Mouse (Mus musculus) layer of hippocampus, adult 18-20 months (tissue): ENCODE measurements around the gene Bex6. TPM values are rescaled to one million over a fixed set of nuclear protein-coding genes. Genes with fewer than 3 reads are reported as not detected.

Source experiments
- DNase-seq, 2 experiments: peaks; one replicate each; pipeline ENCODE4 v3.0.0; 2022; ENCODE audit warnings: low spot score in 2 of 2
- long read RNA-seq: library from polyadenylated mRNA; stranded (forward); transcript quantifications from one replicate; pipeline ENCODE4 v2.0.0, GENCODE M21; 2021
- total RNA-seq, 2 experiments: library from RNA; stranded (reverse); gene quantifications; 2 replicates each; pipeline ENCODE4 v1.2.3; 2021

Gene Bex6
- total RNA-seq: not detected
- long read RNA-seq: 0 reads

DNA sequence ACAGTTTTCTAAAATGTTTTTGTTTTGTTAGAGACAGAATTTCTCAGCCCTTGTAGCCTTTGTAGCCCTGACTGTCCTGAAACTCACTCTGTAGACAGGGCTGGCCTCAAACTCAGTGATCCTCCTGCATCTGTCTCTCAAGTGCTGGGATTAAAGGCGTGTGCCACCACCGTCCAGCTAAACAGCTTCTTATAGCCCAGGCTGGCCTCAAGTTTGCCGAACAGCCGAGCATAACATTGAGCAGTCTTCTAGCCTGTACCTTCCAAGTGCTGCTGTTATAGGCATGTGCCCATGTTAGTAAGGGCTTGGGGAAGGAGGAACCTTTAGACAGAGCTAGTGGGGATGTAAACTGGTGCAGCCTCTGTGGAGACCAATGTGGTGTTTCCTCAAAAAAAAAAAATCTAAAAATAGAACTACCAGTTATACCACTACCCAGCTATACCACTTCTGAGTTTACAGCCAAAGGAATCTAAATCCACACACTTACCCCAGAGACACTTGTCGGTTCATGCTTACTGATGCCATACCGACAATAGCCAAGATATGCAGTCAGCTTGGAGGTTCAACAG lies at the start of gene Bex6:
Gene Bex6, plus strand, starts transcription at position 491 of the 569 bp plus-strand sequence.
- no peak for DNase-seq

DNA sequence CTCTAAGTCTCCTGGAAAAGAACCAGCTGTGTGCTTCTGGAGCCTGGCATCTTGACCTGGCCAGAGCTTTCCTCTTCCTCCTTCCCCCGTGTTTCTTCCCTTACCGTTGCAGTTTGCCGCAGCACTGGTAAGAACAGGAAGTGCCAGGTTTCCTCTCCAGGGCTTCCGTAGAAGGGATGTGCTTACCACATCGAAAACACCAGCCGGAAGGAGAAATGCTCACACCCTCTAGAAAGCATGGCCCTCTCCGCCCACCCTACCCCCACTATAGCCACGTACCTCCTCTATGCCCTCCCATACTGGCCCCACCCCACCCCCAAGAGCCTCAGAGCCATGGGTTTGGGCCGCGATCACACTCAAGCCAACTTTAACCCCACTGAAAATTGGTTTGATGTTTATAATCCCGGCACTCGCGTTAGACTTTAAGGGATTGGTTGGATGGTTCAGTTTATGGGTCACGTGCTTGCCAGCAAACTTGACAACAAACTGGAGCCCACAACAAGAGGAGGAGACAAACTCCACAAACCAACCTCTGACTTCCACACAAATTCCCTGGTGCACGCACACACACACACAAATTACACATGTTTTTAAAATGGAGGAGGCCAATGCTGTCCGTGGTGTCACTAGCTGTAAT lies 49.3 kb upstream of the Bex6 start:
- no peak for DNase-seq

DNA sequence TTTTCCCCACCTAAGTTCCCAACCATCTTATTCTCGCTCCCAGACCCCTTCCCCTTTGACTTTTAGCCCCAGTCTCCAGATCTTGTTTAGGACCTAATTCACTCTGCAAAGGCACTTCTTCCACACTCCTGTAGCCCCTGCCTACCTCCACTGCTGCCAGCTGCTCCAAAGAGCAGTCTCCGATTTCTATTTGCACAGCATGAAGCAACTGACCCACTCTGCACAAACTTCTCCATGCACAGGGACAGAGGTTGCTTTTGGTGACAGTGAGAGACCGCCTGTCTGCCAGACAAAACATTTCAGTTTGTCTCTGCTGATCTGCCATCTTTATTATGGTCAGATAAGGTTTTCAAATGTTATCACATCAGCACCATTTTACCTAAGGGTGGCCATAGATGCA lies 46.5 kb upstream of the Bex6 start:
- no peak for DNase-seq

DNA sequence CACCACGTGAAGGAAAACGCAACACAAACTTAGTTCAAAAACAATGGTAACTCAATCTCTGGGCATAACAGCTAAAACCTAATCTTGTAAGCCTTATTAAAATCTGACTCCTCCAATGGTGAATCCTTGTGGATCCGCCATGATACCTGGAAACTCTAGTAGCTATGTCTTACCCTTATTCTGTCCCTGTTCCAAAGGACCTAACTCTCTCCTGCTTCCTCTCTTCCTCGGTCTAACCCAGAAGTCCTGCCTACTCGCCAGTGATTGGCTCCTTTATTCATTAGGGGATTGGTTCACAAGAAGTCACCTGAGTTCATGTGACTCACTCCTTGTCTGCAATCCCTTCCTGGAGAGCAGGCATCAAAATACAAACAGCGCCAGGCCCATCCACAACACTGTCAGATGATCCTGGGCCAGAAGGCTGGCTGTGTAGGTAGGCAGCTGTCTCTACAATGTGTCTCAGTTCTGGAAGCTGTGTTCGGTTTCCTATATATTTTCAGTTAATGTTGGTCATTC lies 43.7 kb upstream of the Bex6 start:
- no peak for DNase-seq

DNA sequence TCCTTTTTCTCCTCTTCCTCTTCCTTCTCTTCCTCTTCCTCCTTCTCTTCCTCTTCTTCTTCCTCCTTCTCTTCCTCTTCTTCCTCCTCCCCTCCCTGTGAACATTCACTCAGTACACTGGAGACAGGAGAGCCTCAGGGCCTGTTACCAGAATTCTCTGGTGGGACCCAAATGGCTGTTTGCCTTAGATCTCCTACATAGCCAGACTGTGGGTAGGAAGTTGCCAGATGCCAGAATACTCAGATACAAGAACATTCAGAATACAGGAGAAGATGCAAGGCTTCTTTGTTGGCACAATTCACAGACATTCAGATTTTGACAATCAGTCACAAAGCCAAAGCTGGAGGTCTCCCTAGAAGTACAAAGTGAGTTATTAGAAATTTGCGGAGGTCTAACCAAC lies 40.7 kb upstream of the Bex6 start:
- peak; percentile 68 to 85 for DNase-seq

DNA sequence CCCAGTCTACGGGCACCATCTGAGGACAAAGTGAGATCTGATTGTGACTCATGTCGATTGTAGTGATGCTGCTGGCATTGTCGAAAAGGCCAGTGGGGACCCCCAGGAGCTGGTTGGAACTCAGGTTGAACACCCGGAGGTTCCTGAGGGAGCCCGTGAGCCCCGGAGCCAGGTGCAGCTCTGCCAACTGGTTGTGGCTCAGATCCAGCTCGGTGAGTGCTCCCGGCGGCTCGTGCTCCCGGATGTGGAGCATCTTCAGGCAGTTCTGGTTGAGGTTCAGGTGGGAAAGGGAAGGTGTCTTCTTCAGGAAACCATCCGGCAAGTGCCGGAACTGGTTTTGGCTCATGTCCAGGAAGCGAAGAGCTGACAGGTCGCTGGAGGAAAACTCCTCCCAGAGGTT lies 35.9 kb upstream of the Bex6 start:
- DNase-seq: no peak

DNA sequence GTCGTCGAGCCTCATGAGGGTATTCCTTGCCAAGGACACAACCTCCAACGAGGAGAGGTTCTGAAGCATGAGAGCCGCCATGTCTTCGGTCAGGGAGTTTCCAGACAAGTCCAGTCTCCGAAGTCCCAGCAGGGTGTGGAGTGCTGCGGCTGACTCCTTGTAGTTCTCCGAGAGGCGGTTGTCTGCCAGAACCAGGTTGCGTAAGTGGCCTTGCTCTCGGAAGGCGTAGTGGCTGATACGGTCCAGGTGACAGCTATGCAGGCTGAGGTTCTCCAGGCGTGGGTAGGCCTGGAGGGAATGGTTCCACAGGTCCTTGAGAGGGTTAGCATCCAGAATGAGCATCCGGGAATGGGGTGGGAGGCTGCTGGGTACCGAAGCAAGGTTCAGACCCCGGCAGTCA lies 35.0 kb upstream of the Bex6 start:
- DNase-seq: no peak

DNA sequence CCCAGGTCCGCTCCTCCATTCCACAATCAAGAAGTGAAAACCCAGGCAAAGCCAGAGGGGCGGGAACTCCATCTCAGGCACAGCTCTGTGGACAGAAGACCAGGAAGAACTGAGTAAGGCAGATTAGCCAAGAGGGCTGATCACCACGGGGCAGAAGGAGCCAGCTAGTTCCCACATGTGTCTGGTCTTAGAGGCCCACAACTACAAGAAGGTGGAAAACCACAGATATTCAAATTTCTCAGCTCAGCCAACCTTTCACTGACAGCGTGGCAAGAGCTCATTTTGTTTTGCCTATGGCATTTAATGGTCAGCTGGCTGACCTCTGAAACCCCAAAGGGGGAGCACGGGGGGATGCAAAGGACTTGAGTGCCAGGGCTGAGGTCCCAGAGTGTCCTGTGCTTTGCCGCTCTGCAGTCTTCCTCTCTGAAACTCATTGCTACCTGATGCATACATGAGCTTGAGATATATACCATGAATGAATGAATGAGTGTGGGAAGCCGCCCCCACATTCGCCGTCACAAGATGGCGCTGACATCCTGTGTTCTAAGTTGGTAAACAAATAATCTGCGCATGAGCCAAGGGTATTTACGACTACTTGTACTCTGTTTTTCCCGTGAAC lies 31.9 kb upstream of the Bex6 start:
- no peak for DNase-seq

DNA sequence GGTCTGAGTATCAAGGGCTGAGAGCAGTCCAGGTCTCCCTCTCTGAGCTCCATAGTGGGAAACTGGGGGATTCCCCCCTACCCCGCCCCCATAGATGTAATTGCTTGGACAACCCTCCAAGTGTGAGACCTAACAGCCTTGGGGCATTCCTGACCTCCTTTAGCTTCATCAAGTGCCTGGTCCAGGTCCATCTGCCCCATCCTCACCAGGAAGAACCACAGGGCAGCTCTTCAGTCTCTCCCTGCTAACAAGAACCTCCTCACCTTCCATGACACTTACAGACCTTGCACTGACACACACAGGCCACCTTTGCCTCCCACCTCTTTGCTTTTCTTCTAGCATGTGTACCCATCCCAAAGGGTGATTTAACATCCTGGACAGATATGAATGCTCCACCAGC lies 25.6 kb upstream of the Bex6 start:
- no peak for DNase-seq

DNA sequence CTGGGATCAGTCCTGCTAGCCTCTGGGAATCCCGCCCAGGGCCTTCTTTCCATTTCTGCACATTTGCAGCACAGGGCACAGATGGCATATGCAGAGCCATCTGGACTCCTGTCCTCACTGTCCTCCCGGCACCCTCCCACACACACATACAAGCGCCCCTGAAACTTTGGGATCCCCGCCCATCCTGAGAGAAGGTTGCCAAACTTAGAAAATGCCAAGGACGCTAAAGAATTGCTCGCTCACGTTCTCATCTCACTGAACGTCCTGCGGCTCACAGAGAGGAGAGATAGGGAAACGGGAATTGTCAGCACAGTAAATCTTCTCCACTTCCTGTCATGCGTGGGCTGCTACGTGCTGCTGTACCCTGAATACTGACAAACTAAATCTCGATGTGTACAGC lies 25.2 kb upstream of the Bex6 start:
- peak; percentile 81 to 90 for DNase-seq

DNA sequence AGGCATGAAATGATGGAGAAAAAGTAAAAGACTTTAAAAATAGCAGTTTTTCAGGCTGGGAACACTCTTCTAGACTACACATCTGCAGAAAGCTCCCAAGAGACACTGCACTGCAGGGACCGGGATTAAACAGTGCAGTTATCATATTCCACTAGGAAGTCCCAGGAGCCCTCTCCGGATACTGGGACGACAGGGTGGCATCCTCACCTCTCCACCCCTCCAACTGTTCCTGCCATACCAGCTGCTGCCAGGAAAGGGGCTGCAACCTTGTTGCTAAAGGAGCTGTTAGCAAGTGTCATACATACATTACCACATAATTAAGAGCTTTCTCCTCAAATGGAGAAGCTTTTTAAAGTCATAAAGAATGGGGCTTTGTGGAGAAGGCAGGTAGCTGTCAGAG lies 22.9 kb upstream of the Bex6 start:
- no peak for DNase-seq

DNA sequence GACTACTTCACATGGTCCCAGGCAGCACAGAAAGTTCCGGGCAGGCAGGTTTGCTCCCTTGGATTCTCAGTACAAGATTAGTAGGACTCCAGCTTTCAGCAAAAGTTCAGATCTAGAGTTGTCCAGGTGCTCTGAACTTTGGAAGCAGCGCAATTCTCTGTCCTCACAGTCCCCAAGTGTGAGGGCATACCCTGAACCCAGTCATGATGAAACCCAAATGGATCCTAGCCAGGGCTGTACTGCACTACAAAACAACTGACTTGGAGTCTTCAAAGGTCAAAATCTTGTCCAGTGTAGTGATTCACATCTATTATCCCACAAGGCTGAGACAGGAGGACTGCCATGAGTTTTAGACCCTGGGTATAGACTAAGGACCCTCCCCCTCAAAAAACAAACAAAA lies 22.3 kb upstream of the Bex6 start:
- no peak for DNase-seq

DNA sequence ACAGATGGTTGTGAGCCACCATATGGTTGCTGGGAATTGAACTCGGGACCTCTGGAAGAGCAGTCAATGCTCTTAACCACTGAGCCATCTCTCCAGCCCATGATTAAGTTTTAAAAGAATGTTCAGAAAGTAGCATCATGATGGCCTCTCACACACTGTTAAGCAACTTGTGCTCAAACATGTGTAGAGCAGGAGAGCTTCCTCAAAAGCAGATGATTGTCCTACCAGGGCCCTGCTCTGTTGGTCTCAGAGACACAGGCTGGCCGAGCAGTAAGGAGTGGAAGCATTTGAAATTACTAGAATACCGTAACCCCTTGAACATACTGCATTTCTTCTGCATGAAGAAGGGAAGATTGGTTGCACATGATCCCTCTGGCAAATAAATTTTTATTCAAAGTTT lies 20.7 kb upstream of the Bex6 start:
- DNase-seq: no peak

DNA sequence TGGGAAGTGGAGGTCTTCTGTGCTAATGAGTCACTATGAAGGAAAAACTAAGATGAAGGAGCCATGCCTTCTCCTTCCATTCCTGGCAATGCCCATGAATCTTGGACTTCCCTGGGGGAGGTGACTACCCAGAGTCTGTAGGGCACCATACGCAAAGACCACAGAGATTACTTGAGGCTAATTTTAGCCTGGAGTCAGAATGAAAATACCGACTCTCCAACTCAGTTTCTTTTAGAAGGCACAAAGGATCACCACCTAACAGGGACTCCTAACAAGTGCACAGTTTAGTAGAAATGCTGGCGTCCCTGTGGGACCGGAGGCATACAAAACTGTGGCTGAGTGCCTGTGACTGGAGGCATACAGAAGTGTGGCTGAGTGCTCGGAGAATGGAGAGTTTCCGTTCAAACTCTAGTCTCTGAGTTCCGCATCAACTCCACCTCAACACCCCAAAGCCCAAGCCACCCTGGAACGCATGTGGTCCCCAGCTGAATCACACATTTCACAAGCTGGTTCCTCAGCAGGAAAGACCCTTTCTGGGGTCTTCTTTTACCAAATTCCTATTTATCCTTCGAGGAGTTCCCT lies 18.8 kb upstream of the Bex6 start:
- DNase-seq: no peak

DNA sequence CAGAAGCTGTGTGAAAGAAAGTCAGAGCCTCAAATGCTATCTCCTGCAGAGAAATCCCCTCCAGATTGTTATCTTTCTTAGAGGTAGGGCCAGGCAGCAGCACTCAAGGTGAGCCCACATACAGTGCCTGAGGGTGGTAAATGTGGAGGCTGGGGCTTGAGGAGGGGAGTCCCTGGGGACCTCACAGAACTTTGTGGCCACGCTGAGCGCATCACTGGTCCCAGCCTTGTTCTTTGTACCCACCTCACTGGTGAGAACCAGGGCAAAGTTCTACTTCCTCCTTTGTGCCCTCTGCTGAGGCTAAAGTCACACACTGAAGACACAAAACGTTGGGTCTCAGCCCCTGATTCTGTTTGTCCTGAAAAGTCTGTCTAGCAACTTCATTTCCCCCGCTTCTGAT lies 16.2 kb upstream of the Bex6 start:
- DNase-seq: no peak

DNA sequence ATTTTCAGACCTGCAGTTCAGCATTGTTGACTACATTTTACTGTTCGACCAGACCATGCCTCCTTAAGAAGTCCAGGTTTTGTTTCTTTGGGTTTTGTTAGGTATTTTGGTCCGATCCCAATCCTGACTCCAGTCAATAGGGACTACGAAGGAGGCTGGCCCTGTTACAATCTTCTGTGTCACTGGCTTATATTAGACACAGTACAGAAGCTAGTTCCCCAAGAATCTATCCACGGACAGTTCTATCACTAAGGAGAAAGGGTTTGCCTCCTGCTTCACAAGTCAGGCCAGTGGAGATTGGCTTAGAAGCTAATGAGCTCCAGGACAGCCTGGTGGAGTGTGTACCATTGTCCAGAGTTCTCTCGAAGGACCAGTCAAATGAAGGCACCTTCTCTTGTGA lies 15.7 kb upstream of the Bex6 start:
- DNase-seq: no peak

DNA sequence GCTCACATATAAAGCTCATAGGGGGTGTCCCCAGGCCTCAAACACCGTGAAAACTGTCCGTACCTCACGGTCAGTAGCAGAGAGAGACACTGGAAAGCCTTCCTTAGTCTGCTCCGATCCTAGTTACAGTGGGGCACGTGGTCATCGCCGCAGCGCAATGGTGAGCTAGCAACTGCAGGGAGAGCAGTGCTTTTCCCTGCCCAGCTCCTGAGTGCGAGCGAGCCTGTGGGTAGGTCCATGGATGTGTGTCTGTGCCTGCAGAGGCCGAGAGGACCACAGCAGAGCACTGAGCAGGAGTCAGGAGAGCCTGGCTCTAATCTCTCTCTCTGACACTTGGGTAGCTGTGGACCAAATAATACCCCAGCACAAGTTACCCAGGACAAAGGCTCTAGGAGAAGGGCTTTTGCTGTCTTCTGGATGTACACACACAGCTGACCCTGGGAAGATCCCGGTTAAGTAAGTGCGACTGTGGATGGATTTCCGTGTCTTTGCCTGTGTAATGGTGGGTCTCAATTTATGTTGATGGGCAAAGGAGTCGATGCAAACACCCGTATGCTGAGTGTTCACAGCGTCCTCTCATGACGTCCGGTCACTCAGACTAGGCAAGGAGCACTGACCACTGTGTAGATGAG lies 15.1 kb upstream of the Bex6 start:
- no peak for DNase-seq

DNA sequence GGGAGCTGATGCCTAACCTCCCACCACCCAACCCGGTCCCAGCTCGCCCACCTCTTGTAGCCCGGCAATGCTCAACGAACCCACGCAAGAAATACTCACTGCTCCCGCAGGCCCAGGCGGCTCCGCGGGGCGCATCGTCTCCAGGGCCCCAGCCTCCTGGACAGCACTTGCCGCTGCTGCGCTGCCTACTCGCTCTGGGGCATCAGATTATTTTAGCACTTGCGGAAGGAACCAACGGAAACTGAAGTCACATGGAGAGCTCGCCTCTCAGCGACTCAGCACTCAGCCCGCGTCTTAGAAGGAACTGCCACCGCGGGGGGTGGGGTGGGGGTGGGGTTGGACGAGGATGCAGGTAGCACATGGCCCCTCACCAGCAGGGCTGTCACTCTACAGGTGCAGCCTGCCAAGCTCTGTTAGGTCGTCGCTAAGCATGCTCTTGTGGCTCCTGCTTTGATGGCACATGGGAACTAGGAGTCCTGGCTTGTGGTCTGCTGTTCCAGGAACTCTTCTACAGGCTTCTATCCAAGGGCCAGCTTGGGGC lies 14.3 kb upstream of the Bex6 start, which contains the start of gene Nrros:
Gene Nrros, minus strand, starts transcription at position 314 of the 541 bp plus-strand sequence.
- DNase-seq: peak; percentile 39 to 64

DNA sequence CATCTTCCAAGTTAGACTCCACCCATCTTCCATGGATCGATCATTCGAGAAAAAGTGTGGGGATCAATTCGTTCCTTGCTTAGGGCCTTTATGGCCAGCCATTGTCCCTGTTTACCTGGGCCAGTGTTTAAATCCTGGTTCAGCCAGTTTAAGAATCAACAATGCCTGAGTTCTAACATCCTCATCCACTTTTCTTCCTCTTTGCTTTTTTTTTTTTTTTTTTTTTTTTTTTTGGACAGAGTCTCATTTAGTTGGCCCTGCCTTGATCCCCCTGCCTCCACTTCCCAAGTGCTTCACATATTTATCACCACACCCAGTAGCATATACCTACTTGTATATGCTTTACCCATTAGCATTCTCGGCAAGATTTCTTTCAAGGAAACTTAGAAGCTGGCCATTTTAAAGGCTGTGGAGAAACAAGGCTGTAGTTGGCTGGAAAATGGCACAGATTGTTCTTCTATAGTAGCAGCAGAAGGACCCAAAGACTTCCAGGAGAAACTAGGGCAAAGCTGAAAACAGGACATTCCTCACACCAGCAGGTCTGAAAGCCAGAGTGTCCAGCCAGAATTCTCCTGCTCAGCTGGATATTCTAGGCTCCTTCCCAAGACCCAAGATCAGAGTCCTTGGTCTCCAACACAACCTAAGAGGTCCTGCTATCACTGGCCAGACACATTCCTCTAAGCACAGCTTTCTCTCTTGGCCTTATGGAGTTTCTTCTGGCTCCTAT lies 11.6 kb upstream of the Bex6 start:
- no peak for DNase-seq

DNA sequence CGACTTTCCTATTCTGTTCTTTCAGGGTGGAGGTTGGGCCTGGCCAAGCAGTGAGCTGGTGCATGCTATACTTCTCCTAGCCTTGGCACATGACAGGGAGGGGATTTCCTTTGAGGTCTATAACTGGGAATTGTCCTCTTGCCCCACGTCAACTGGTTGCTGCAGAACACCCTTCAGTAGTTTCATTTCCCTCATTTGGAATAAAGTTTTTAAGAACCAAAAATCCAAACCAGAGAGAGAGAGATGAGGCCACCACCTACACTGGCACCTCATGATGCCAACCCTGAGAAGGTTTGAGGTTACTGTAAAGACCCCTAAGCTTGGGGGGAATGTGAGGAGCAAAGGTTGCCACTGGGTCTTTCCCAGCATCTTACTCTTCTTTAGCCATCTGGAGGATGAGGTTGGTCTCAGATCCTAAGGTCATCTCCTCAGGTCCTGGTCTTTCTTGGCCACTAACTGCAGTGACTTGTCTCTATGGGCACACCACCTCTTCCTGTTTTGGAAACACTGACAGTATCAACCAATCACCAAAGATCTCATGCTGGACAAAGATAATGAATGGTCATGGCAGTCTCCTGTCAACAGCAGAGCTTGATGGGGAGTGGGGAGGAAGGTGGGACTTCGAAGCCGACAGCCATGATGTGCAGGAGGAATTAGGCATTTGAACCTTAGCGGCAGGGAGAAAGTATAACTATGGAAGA lies 8.4 kb upstream of the Bex6 start:
- DNase-seq: no peak
